Mouse (Mus musculus): ENCODE measurements around the gene Shisa2. TPM values are rescaled to one million over a fixed set of nuclear protein-coding genes. Genes with fewer than 3 reads are reported as not detected.

The Shisa2 gene
- total RNA-seq (2023), result not detected

GRCm38 (mm10) chr14:59625158-59625805 lies at the start of gene Shisa2:
Gene Shisa2 (plus strand): TSS chr14:59625308.

GRCm38 (mm10) chr14:59597398-59598259 lies 27.5 kb upstream of the Shisa2 start, which contains the start of gene Cdadc1:
Gene Cdadc1 (minus strand): TSS chr14:59597959.

Other genes with a start within 250 kb of the Shisa2 start
- gene Phf11c, start 229.9 kb upstream of the Shisa2 start, total RNA-seq (2023), result 1 to 10 TPM; 3.4 to 3.8 TPM
- gene Setdb2, start 184.4 kb upstream of the Shisa2 start, total RNA-seq (2023), result 10 to 100 TPM; 31.5 to 35.0 TPM
- gene Cab39l, start 184.3 kb upstream of the Shisa2 start, total RNA-seq (2023), result 10 to 100 TPM; 15.4 to 16.4 TPM
- 10 to 100 TPM; 28.1 to 33.0 TPM for gene Cdadc1, start 27.3 kb upstream of the Shisa2 start, total RNA-seq (2023)